Mouse (Mus musculus) heart, adult 18-20 months (tissue): ENCODE data around the gene Cacnb2. TPM values are rescaled to one million over a fixed set of nuclear protein-coding genes. Genes with fewer than 3 reads are reported as not detected.
A peak's percentile ranks its signal among the peaks of the same experiment; 100 is the strongest.
"Not testable (repeated sequence)": the region's sequence is repeated elsewhere in the genome, so short reads cannot be mapped to it uniquely, and the experiment has no call there.

Experiments used
- DNase-seq, 2 experiments: peaks; one replicate each; pipeline ENCODE4 v3.0.0; 2021 to 2022; ENCODE audit warnings: mixed read lengths in 1 of 2
- total RNA-seq, 2 experiments: library from RNA; stranded (reverse); gene quantifications; 2 replicates each; pipeline ENCODE4 v1.2.3; 2021

Cacnb2 gene
- total RNA-seq, 2 experiments from 2014 or later: 81.5 to 86.5 TPM

- DNase-seq: no peak
Observed at GRCm38 (mm10) chr2:14656673-14657072, 53.8 kb downstream of the Cacnb2 start.

- no peak for DNase-seq
Observed at GRCm38 (mm10) chr2:14657205-14657844, 54.4 kb downstream of the Cacnb2 start.

- no peak for DNase-seq
Observed at GRCm38 (mm10) chr2:14665213-14665612, 62.3 kb downstream of the Cacnb2 start.

- no peak for DNase-seq
Observed at GRCm38 (mm10) chr2:14672117-14672516, 69.2 kb downstream of the Cacnb2 start.

- peak; percentile 4 to 52 for DNase-seq
Observed at GRCm38 (mm10) chr2:14676885-14677516, 74.1 kb downstream of the Cacnb2 start.

- DNase-seq: no peak
Observed at GRCm38 (mm10) chr2:14684231-14684630, 81.3 kb downstream of the Cacnb2 start.

GRCm38 (mm10) chr2:14702973-14703645, 100.2 kb downstream of the Cacnb2 start:
- peak; percentile 10 to 56 for DNase-seq

GRCm38 (mm10) chr2:14703676-14704075, 100.8 kb downstream of the Cacnb2 start:
- no peak for DNase-seq

GRCm38 (mm10) chr2:14710247-14710646, 107.4 kb downstream of the Cacnb2 start:
- no peak for DNase-seq

GRCm38 (mm10) chr2:14711751-14712150, 108.9 kb downstream of the Cacnb2 start:
- peak in 1 of 2 experiments; percentile 7 for DNase-seq

- no peak for DNase-seq
Observed at GRCm38 (mm10) chr2:14713049-14713448, 110.2 kb downstream of the Cacnb2 start.

- DNase-seq: no peak
Observed at GRCm38 (mm10) chr2:14716666-14717065, 113.8 kb downstream of the Cacnb2 start.

GRCm38 (mm10) chr2:14719119-14719718, 116.3 kb downstream of the Cacnb2 start:
- peak in 1 of 2 experiments; percentile 7 for DNase-seq

- DNase-seq: no peak
Observed at GRCm38 (mm10) chr2:14725437-14725836, 122.5 kb downstream of the Cacnb2 start.

GRCm38 (mm10) chr2:14726601-14727000, 123.7 kb downstream of the Cacnb2 start:
- DNase-seq: not testable (repeated sequence)

- DNase-seq: no peak
Observed at GRCm38 (mm10) chr2:14738927-14739326, 136.0 kb downstream of the Cacnb2 start.

- no peak for DNase-seq
Observed at GRCm38 (mm10) chr2:14739510-14739909, 136.6 kb downstream of the Cacnb2 start.

- DNase-seq: no peak
Observed at GRCm38 (mm10) chr2:14740359-14740758, 137.5 kb downstream of the Cacnb2 start.

GRCm38 (mm10) chr2:14744761-14745160, 141.9 kb downstream of the Cacnb2 start:
- DNase-seq: no peak

GRCm38 (mm10) chr2:14762846-14763245, 160.0 kb downstream of the Cacnb2 start:
- no peak for DNase-seq

GRCm38 (mm10) chr2:14763931-14764330, 161.0 kb downstream of the Cacnb2 start:
- DNase-seq: no peak

- no peak for DNase-seq
Observed at GRCm38 (mm10) chr2:14769448-14769847, 166.6 kb downstream of the Cacnb2 start.

GRCm38 (mm10) chr2:14770635-14771034, 167.7 kb downstream of the Cacnb2 start:
- no peak for DNase-seq
